Mouse (Mus musculus) erythroblast, embryonic 14.5 days (primary cell): ENCODE measurements around the gene Dlx3.

ENCODE experiments used
- GATA1 ChIP-seq: IDR thresholded peaks from 2 replicates; pipeline ENCODE4 v1.6.1; 2012; ENCODE audit warnings: low read length, inconsistent platforms, mixed read lengths
- TAL1 ChIP-seq: IDR thresholded peaks from 3 replicates; pipeline ENCODE4 v1.6.1; 2012; ENCODE audit warnings: low read length, inconsistent platforms, mixed read lengths

DNA sequence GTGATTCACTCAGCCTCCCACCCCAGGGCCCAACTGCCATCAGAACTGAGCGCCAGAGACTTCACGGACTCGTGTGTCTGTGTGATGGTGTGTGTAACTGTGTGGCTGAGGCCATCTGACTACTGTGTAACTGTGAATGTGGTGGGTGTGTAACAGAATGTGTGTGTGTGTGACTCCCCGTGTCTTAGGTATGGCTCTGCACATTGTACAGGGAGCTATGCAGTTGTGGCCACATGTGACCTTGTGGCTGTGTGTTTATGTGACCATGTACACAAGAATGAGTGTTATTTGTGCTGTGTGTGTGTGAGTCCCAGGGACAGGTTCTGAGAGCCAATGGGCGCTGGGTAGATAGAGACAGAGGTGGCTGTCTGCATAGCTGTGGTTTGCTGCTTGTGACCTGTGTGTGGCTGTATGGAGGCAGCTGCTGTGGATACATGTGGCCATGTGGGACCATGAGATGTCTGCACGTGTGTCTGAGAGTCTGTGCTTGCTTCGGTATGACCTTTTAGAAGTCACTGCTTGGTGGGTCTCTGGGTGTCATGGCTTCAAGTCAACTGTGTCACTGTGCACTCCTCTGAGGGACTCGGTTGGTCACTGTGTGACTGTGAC lies 39.9 kb downstream of the Dlx3 start:
- no peak for TF ChIP-seq GATA1
- no peak for TF ChIP-seq TAL1
